Mouse (Mus musculus): ENCODE measurements around the gene Pcdh15. TPM values are rescaled to one million over a fixed set of nuclear protein-coding genes. Genes with fewer than 3 reads are reported as not detected.

Pcdh15 gene
- polyA plus RNA-seq, 1 experiment, result 0.08 TPM

- TF ChIP-seq MAX (IDR thresholded peaks at IDR 0.05; ENCODE audit: low read depth) (no peak), MYOG (IDR thresholded peaks at IDR 0.05; ENCODE audit: control insufficient read depth in 1 of 3, insufficient read depth in 1 of 3, insufficient read length in 2 of 3, low read depth in 2 of 3) (no peak), TCF12 (IDR thresholded peaks at IDR 0.05; ENCODE audit: insufficient read depth, poor library complexity, severe bottlenecking) (no peak), MYOD1 (IDR thresholded peaks at IDR 0.05; ENCODE audit: control insufficient read depth in 1 of 3, insufficient read length in 2 of 3, low read depth in 2 of 3) (no peak), POLR2AphosphoS2 (IDR thresholded peaks at IDR 0.05; ENCODE audit: insufficient read length, low read depth) (no peak), REST (IDR thresholded peaks at IDR 0.05; ENCODE audit: insufficient read depth, insufficient read length) (no peak), USF1 (IDR thresholded peaks at IDR 0.05; ENCODE audit: low read depth) (no peak), SRF (IDR thresholded peaks at IDR 0.05; ENCODE audit: control insufficient read depth, insufficient read length, low read depth) (no peak), CEBPB (IDR thresholded peaks at IDR 0.05; ENCODE audit: insufficient read depth, poor library complexity, severe bottlenecking) (no peak), E2F4 (IDR thresholded peaks at IDR 0.05; ENCODE audit: insufficient read depth) (no peak), TCF3 (IDR thresholded peaks at IDR 0.05; ENCODE audit: insufficient read length, low read depth) (no peak), POLR2A (IDR thresholded peaks at IDR 0.05; ENCODE audit: insufficient read length, low read depth) (no peak)
- Histone ChIP-seq H3K4me2 (ENCODE audit: low read depth) (no peak overlapping the region), H3K4me3 (no peak overlapping the region), H3ac (ENCODE audit: control insufficient read depth, insufficient read length) (no peak overlapping the region), H3K36me3 (ENCODE audit: control insufficient read depth, insufficient read depth) (no peaks in the 10 kb centered on the region), H3K27me3 (ENCODE audit: control insufficient read depth, insufficient read depth, insufficient read length) (no peaks in the 10 kb centered on the region), H3K79me2 (ENCODE audit: control insufficient read depth, insufficient read depth) (no peaks in the 10 kb centered on the region)
Observed at GRCm38 (mm10) chr10:74387538-74388499, 1288.7 kb downstream of the Pcdh15 start.

GRCm38 (mm10) chr10:74403111-74403510, 1304.0 kb downstream of the Pcdh15 start:
- Histone ChIP-seq H3K27me3 (ENCODE audit: control insufficient read depth, insufficient read depth, insufficient read length) (no peaks in the 10 kb centered on the region), H3ac (ENCODE audit: control insufficient read depth, insufficient read length) (no peak overlapping the region), H3K36me3 (ENCODE audit: control insufficient read depth, insufficient read depth) (no peaks in the 10 kb centered on the region), H3K4me2 (ENCODE audit: low read depth) (no peak overlapping the region), H3K79me2 (ENCODE audit: control insufficient read depth, insufficient read depth) (no peaks in the 10 kb centered on the region), H3K4me3 (no peak overlapping the region)
- TF ChIP-seq MYOG (IDR thresholded peaks at IDR 0.05; ENCODE audit: control insufficient read depth in 1 of 3, insufficient read depth in 1 of 3, insufficient read length in 2 of 3, low read depth in 2 of 3) (no peak), SRF (IDR thresholded peaks at IDR 0.05; ENCODE audit: control insufficient read depth, insufficient read length, low read depth) (no peak), MYOD1 (IDR thresholded peaks at IDR 0.05; ENCODE audit: control insufficient read depth in 1 of 3, insufficient read length in 2 of 3, low read depth in 2 of 3) (no peak), REST (IDR thresholded peaks at IDR 0.05; ENCODE audit: insufficient read depth, insufficient read length) (no peak), TCF12 (IDR thresholded peaks at IDR 0.05; ENCODE audit: insufficient read depth, poor library complexity, severe bottlenecking) (no peak), POLR2A (IDR thresholded peaks at IDR 0.05; ENCODE audit: insufficient read length, low read depth) (no peak), CEBPB (IDR thresholded peaks at IDR 0.05; ENCODE audit: insufficient read depth, poor library complexity, severe bottlenecking) (no peak), USF1 (IDR thresholded peaks at IDR 0.05; ENCODE audit: low read depth) (no peak), E2F4 (IDR thresholded peaks at IDR 0.05; ENCODE audit: insufficient read depth) (no peak), TCF3 (IDR thresholded peaks at IDR 0.05; ENCODE audit: insufficient read length, low read depth) (no peak), POLR2AphosphoS2 (IDR thresholded peaks at IDR 0.05; ENCODE audit: insufficient read length, low read depth) (no peak), MAX (IDR thresholded peaks at IDR 0.05; ENCODE audit: low read depth) (no peak)

- Histone ChIP-seq H3K4me2 (ENCODE audit: low read depth) (no peak overlapping the region), H3K27me3 (ENCODE audit: control insufficient read depth, insufficient read depth, insufficient read length) (no peaks in the 10 kb centered on the region), H3ac (ENCODE audit: control insufficient read depth, insufficient read length) (no peak overlapping the region), H3K79me2 (ENCODE audit: control insufficient read depth, insufficient read depth) (no peaks in the 10 kb centered on the region), H3K36me3 (ENCODE audit: control insufficient read depth, insufficient read depth) (no peaks in the 10 kb centered on the region), H3K4me3 (no peak overlapping the region)
- TF ChIP-seq MAX (IDR thresholded peaks at IDR 0.05; ENCODE audit: low read depth) (no peak), E2F4 (IDR thresholded peaks at IDR 0.05; ENCODE audit: insufficient read depth) (no peak), POLR2AphosphoS2 (IDR thresholded peaks at IDR 0.05; ENCODE audit: insufficient read length, low read depth) (no peak)
Observed at GRCm38 (mm10) chr10:74414021-74414420, 1314.9 kb downstream of the Pcdh15 start.

GRCm38 (mm10) chr10:74414945-74415344, 1315.8 kb downstream of the Pcdh15 start:
- Histone ChIP-seq H3K27me3 (ENCODE audit: control insufficient read depth, insufficient read depth, insufficient read length) (no peaks in the 10 kb centered on the region), H3K79me2 (ENCODE audit: control insufficient read depth, insufficient read depth) (no peaks in the 10 kb centered on the region), H3K4me3 (no peak overlapping the region), H3K36me3 (ENCODE audit: control insufficient read depth, insufficient read depth) (no peaks in the 10 kb centered on the region), H3K4me2 (ENCODE audit: low read depth) (no peak overlapping the region), H3ac (ENCODE audit: control insufficient read depth, insufficient read length) (no peak overlapping the region)
- no peak for TF ChIP-seq POLR2A (IDR thresholded peaks at IDR 0.05; ENCODE audit: insufficient read length, low read depth)
- TF ChIP-seq USF1 (IDR thresholded peaks at IDR 0.05; ENCODE audit: low read depth), result no peak
- no peak for TF ChIP-seq REST (IDR thresholded peaks at IDR 0.05; ENCODE audit: insufficient read depth, insufficient read length)
- TF ChIP-seq MAX (IDR thresholded peaks at IDR 0.05; ENCODE audit: low read depth), result no peak

GRCm38 (mm10) chr10:74415359-74415758, 1316.2 kb downstream of the Pcdh15 start:
- Histone ChIP-seq H3K4me2 (ENCODE audit: low read depth) (no peak overlapping the region), H3K79me2 (ENCODE audit: control insufficient read depth, insufficient read depth) (no peaks in the 10 kb centered on the region), H3K36me3 (ENCODE audit: control insufficient read depth, insufficient read depth) (no peaks in the 10 kb centered on the region), H3K4me3 (no peak overlapping the region), H3ac (ENCODE audit: control insufficient read depth, insufficient read length) (no peak overlapping the region), H3K27me3 (ENCODE audit: control insufficient read depth, insufficient read depth, insufficient read length) (no peaks in the 10 kb centered on the region)
- TF ChIP-seq MYOG (IDR thresholded peaks at IDR 0.05; ENCODE audit: control insufficient read depth in 1 of 3, insufficient read depth in 1 of 3, insufficient read length in 2 of 3, low read depth in 2 of 3), result no peak
- TF ChIP-seq TCF12 (IDR thresholded peaks at IDR 0.05; ENCODE audit: insufficient read depth, poor library complexity, severe bottlenecking), result no peak
- no peak for TF ChIP-seq MYOD1 (IDR thresholded peaks at IDR 0.05; ENCODE audit: control insufficient read depth in 1 of 3, insufficient read length in 2 of 3, low read depth in 2 of 3)
- no peak for TF ChIP-seq TCF3 (IDR thresholded peaks at IDR 0.05; ENCODE audit: insufficient read length, low read depth)
- TF ChIP-seq MAX (IDR thresholded peaks at IDR 0.05; ENCODE audit: low read depth), result no peak
- TF ChIP-seq USF1 (IDR thresholded peaks at IDR 0.05; ENCODE audit: low read depth), result no peak
- TF ChIP-seq SRF (IDR thresholded peaks at IDR 0.05; ENCODE audit: control insufficient read depth, insufficient read length, low read depth), result no peak
- TF ChIP-seq POLR2A (IDR thresholded peaks at IDR 0.05; ENCODE audit: insufficient read length, low read depth), result no peak
- TF ChIP-seq POLR2AphosphoS2 (IDR thresholded peaks at IDR 0.05; ENCODE audit: insufficient read length, low read depth), result no peak
